Mouse (Mus musculus) embryo, embryonic 10.5 days (tissue): ENCODE measurements around the gene Ostc.

Experiments
- DNase-seq: peaks from one replicate; pipeline ENCODE4 v3.0.0-alpha.2; 2015; ENCODE audit warnings: low spot score

The Ostc gene

DNA sequence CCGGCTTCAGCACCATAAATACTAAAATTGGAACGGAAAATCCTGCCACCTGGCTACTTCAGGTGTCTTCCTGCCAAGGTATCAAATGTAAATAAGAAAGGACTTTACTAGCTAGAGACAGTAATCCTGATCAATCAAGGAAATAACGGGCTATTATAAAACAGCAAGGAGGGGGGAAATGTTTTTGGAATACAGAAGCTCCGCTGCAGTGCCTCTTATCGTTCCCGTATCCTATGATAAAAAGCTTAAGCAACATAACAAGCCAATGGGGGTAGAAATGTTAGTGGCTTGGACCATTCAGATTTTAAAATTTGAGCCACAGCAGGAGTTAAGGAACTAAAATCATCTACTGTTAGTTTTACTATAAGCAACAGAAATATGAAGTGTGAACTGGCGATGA lies 859 bp upstream of the Ostc start:
- no peak for DNase-seq

DNA sequence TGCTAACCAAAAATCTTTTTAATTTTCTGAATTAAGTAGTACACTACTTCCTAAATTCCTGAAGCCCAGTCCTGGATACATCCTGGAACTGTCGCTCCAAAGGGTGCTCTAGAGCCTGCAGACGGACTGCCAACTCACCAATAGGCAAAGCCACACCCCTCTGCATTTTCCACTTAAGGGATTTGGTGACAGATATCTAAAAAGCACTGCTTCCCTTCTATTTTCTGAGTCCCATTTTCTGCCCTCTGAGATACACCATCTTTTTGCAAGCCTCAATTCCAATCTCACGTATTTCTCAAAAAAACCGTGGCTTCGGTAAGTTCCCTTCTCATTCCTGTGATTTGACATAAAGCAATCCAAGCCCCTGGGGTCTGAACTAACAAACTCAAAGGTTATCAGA lies 715 bp downstream of the Ostc start:
- peak; percentile 49 for DNase-seq

DNA sequence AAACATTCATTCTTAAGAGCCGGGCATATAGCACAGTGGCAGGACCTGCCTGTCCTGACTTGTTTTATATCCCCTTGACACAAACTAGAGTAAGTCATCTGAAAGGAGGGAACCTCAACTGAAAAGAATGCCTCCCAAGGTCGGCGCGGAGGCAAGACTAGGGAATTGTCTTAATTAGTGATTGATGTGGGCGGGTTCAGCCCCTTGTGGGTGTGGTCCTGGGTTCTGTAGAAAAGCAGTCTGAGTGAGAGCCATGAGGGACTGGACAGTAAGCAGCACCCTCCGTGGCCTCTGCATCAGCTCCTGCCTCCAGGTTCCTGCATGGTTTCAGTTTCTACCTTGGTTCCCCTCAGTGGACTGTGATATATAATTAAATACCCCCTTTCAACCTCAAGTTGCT lies 7.0 kb downstream of the Ostc start:
- no peak for DNase-seq

DNA sequence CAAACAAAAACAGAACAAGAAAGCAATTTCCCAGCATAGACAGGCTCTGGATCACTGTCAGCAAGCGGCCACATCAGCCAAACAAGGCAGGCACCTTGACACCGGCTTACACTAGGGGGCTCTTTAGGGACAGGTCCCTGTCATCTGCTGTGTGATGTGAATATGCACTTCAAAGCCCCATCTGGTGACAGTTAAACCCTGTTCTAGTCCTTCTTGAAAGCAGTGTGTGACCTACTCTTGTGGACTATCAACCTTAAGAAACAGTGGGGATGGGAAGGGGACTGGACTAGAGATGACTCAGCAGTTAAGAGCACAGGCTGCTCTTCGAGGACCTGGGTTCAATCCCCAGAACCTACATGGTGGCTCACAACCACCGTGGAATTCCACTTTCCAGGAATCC lies 11.6 kb downstream of the Ostc start:
- no peak for DNase-seq

DNA sequence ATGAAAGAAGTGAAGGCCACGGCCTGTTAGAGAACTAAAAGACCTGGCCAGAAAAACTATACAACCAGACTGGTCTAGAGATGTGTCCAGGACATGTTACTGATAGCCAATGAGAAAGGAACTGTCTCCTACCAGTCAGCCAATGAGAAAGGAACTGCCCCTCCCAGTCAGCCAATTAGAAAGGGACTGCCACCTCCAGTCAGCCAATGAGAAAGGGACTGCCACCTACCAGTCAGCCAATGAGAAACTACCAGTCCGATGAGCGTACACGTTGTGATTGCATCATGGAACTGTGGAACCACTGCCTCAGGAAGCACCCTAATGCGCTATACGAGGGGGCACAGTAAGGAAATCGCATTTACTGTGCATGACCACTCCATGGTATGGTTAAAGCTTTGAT lies 14.5 kb downstream of the Ostc start:
- no peak for DNase-seq

DNA sequence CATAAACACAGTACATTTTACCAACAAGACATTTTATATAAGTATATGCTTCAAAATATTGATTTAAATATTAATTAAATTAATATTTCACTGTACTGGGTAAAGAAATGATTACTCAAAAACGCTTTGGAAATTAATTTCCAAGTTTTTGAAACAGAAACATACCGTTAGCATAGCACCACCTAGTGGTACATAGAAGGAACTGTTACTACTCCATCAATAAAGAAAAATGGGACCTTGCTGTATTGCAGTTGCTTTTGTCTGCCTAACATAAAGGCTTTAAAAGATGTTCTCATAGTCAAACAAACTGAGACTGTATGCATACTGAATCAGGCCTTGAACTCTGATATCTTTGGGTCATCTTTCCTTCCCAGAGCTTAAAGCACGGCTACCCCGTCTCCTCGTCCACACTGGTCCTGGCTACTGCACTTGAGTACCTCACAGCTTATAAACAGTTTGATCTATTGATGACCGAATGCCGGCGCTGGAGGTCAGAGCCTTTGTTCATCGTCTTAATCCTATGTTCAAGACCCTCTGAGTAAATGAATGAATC lies 15.1 kb downstream of the Ostc start:
- DNase-seq = peak; percentile 62

DNA sequence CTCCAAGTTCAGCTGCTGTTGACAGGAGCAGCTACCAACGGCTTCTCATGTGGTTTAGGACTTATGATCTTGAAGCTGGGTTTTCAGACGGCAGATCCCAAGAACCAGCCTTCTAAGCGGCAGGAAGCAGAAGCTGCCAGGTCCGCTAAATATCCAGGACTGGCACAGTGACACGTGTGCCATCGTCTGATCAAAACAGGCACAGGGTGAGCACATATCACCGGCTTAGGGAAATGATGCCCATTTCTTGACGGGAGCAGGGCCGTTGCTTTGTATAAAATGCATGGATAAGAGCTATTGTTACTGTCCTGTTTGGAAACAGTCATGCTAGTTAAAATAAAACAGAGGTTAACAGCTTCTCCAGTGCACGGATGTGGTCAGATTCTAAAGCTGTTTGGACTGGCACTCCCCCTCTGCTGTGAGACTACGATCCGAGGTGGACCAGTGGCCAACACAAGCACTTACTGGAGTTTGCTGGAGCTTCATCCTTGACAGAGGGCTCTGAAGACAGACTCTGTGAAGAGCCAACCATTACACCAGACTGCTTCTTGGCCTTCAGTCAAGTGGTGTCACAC lies 17.6 kb downstream of the Ostc start:
- DNase-seq = no peak

DNA sequence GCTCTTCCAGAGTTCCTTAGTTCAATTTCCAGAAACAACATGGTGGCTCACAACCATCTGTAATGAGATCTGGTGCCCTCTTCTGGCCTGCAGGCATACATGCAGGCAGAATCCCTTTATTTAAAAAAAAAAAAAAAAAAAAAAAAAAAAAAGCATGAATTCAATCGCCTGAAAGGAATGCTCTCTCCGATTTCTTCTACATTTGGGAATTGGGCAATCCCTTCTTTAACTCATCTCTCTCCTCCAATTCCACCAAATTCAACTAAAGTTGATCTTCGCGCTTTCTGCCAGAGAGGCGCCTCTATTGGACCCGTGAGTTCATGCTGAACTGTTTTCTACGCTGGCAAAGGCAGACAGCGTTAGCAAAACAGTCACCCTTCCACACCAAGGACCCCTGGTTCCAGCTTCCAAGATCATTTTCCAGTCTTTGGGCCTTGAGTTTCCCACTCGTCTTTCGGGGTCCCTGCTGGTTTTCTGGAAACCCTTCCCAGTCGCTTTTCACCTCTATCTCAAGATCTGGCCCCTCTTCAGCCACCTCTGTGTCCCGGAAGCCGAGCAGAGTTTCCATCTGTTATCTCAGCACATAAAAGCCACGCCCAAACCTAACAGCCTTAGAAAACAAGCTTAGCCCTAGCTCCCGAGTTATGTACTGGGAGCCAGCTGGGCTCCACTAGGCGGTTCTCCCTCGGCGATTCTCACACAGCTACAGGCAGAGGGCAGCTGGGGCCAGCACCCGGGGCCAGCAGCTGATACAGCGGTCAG lies 18.2 kb downstream of the Ostc start:
- peak; percentile 69 for DNase-seq

DNA sequence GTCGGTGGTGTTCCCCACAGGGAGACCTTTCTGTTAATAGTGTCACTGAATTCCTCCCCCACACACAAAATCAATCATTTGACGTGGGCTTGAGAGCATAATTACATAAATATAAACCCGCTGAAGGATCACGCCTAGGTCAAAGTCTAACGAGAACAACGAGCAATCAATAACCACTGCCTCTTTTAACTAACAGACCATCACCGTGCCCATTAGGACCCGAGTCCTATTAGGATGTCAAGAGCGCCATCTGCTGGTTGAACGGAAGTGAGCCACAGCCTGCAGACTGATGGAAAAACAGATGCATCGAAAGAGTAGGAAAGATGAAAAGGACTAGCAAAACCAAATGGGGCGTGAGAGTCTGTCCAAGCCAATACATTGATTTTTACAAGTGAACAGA lies 19.6 kb downstream of the Ostc start:
- DNase-seq = peak; percentile 92

DNA sequence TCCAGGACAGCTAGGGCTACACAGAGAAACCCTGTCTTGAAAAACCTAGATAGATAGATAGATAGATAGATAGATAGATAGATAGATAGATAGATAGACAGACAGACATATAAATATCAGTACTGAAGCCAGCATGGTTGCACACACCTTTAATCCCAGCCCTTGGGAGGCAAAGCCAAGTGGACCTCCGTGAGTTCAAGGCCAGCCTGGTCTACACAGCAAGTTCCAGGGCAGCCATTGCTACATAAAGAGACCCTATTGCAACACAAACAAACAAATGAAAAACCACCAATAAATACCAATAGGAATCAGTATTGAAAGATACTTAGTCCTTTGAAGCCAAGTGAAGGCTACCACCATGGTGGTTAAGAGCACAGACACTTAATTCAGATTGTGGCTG lies 22.2 kb downstream of the Ostc start:
- no peak for DNase-seq

DNA sequence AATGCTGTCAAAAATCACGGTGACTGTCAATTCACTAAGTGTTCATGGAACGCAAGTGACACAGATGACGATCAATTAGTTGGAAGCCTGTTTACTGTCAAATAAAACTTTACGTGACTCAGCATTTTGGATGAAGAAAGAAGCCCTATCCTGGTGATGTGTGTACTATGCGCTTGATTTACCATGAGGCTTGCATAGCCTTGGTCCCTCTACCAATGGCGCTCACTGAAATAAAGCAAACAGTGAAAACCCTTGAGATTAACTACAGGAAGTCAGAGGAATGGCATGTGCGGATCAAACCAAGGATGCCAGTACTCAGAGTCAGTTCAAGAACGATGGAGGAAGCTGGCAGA lies 24.3 kb downstream of the Ostc start:
- DNase-seq = no peak

DNA sequence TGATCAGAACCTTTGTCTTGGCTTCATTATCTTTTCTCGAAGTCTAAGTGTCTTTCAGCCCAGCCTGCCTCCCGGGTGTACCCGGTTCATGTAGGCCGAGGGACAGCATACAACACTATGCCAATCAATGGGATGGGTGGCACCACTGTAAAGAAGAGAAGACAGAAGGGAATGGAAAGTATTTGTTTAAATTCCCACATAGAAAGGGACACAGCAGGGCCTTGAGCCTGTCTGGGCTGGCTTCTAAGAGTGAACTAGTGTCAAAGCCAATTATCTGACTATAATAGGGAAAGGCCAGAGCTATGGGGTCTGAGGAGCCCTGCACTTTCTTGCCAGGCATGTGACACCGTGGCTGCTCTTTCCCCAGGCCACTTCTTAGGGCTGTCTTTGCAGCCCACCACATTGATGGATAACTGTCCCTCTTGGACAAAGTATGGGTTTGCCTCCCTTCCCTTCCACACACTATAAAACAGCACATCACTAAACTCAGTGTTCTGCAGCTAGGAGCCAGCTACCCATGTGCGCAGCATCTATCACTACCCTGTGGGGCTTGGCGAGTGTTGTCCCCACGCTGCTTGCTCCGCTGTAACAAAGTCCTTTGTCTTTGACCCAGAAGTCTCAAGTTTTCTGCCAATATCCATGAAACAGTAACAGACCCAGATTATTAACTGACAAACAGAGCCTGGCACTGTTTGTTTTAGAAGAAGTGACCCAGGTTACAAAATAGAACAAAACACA lies 24.8 kb downstream of the Ostc start:
- no peak for DNase-seq

DNA sequence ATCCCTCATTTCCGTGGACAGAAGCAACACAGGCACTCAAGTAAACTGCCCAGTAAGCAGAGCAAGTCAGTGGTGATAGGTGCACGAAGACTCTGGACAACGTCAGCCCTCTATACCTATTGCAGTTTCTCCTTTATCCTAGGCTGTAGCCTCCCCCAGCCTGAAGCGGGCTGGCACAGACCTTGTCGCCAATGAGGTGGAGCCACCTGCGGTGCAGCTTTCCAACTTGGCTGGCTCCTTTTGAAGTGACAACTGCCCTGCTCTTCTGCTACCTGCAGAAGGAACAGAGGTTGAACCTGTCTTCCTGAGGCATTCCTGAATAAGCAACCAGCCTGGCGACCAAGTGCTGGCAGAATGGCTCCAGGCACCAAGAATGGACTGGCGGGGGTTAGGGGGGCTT lies 25.4 kb downstream of the Ostc start:
- DNase-seq = no peak

DNA sequence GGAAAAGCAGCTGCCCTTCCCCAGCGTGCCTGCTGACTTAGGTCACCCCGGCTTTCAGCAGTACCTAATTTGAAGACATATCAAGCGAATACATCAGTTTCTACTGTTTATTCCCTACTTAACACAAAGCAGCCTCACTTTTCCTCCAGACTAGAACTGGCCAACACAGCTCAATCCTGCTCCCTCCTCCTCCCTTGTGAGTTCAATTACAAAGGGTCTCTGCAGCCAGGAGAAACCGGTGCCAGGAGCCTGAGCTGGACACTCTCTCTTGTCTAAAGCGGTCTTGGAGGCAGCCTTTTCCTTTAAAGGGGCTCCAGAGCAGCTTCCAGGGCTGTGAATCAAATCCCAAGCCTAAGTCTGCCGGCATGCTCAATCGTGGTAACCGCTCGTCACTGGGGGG lies 27.1 kb downstream of the Ostc start:
- DNase-seq = no peak

DNA sequence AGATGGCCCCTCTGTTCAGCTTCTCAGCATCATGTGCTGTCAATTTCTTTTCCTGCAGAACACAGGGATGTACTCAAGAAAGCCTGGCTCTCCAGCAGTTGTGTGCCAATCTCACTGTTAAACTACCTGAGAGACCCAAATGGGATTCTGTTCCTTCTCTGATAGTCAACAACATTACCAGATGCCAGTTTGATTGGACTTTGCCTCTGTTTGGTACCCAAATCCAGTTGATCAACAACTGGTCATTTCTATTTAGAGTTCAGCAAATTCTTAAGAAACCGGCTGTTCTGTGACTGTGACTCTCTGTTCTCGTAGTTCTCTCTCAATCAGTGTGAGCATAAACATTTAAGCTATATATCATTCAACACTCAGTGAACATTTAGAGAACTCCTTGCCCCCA lies 28.0 kb downstream of the Ostc start:
- DNase-seq = no peak

DNA sequence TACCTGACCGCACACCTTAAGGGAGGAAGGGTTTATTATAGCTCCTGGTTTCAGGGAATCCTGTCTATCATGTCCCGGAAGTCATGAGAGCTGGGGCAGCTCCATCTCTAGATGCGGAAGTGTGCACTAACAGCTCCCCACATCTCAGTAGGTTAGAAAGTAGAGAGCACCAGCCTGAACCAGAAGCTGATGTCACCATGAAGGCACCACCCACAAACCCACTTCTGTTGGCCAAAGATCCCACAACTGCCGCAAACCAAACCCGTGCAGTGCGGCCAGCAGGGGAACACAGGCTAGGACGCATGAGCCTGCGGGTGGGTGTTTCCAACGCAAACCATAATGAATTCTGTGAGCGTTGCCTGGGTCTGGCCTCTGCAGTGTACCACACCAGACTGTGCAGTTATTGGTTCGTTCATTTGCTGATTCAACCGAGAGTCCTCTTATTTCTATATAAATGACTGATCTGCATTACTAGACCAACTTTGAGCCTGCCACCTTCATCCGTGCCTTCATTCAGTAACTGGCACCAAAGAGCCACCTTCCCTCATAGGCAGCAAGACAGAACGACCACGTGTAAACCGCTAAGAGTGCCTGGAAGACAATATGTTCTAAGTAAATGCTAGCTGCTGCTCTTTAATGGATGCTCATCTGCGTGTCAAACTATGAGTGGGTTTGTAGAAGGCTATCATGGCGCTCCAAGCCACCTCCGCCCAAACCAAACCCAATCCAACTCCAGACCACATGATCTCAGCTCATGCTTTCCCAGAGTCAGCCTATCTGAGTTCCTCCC lies 31.4 kb downstream of the Ostc start:
- DNase-seq = no peak

DNA sequence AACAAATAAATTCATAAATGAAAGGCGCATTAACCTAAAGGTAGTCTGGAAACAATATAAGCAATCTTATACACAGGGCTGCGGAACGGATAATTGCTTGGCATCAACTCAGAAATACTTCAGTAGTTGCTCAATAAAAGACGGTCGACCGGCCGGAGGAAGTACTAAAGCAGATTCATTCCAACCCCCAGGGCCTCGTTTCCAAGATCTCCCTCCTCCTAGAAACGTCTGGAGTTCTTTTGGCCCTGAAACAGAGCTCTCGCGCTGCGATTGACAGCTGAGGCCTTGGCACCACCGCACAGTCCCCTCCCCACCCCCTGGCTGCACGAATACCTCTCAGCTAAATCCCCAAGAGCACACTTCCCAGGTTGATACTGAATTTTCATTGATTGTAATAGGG lies 38.0 kb downstream of the Ostc start:
- DNase-seq = no peak

DNA sequence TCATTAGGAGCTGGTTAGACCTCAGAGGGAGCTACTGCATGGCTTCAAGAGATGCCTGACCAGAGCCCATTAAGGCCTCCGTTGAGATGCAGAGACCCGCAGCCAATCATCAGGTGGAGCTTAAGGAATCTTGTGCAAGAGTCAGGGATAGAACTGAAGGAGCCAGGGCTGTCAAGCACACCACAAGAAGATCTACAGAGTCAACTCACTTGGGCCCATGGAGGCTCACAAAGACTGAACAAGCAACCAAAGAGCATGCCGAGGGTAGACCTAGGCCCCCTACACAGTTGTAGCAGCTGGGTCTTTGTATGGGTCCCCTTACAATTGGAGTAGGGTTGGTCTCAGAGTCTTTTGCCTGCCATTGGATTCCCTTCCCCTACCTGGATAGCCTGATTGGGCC lies 46.7 kb downstream of the Ostc start:
- no peak for DNase-seq

DNA sequence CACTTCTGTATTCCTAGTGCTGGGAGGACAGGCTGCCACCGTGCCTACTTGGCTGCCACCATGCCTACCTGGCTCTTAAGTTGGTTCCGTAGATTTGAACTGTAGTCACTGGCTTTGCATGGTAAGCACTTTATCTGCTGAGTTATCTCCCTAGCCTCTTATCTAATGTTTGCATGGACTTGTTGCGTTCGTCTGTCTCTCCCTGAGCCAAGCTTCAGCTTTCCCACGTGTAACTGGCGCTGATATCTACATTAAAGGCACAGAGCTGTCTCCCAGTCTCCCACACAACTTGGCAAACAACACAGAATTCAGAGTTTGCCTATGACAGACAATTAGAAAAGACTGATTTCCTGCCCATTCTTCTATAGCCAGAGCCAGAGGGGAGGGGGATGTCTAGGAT lies 48.6 kb downstream of the Ostc start:
- no peak for DNase-seq

DNA sequence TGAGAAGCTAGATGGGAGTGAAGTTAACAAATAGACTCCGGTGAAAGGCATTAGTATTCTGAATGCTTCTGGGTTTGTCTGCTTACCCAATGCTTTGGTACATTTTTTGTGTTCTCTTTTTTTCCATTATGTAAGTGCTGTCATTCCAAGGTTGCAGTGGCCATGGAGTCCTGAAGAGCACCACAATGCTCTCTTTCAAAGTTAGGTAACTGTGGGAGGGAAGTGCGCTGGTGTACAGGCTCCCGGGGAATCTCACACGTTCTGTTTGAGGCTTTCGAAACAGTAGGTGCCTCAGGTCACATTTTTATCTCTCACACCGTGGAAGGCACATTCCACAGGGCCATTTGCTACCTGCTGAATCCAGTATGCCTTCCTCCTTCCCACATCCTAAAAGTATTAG lies 59.7 kb downstream of the Ostc start:
- DNase-seq = no peak

DNA sequence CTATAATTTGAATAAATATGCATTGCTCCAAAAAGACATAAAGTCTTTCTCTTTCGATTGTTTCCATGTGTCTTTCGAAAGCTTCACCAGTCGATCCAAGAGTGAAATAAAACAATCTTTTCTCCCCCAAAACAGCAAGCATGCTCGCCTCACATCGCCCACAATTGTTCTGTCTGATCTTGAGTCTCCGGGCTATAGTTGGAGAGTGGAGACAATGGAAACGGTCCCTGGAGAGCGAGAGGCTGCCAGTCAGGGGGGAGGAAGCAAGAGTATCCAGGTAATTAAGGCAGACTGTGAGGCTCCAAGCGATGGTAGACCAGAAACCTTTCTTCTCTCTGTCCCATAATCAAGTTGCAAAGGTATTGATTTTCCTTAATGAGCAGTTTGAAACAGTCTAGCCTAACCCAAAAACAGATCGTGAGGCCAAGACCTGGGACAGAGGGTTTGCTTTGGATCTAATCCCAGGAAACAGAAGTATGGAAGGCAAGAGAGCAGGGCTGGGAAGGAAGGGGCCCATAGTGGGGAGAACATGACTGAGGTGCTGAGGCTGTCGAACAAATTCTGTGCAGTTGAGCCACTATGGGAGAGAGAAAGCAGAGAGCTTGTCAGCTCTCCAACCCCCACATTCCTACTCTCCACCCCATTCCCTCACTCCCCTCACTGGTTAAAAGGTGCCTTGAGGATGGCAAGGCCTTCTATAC lies 63.0 kb downstream of the Ostc start:
- DNase-seq = no peak
